Mouse (Mus musculus) left cerebral cortex, postnatal 36 days (tissue): ENCODE results near the gene Gm8909. TPM values are rescaled to one million over a fixed set of nuclear protein-coding genes. Genes with fewer than 3 reads are reported as not detected.
"Not testable (repeated sequence)": the region's sequence is repeated elsewhere in the genome, so short reads cannot be mapped to it uniquely, and the experiment has no call there.

Experiments used
- DNase-seq, 2 experiments: peaks; one replicate each; pipeline ENCODE4 v3.0.0; 2021 to 2022; ENCODE audit warnings: low spot score in 2 of 2, mixed read lengths in 1 of 2
- intact Hi-C: fragments of 180-260 bp; cut with DNase I; formaldehyde crosslinking; loops from one replicate; pipeline ENCODE4 v1.15.1; 2025
- total RNA-seq, 2 experiments: library from RNA; stranded (reverse); gene quantifications; 2 replicates each; pipeline ENCODE4 v1.2.3; 2021

The Gm8909 gene
- not detected for total RNA-seq

DNA sequence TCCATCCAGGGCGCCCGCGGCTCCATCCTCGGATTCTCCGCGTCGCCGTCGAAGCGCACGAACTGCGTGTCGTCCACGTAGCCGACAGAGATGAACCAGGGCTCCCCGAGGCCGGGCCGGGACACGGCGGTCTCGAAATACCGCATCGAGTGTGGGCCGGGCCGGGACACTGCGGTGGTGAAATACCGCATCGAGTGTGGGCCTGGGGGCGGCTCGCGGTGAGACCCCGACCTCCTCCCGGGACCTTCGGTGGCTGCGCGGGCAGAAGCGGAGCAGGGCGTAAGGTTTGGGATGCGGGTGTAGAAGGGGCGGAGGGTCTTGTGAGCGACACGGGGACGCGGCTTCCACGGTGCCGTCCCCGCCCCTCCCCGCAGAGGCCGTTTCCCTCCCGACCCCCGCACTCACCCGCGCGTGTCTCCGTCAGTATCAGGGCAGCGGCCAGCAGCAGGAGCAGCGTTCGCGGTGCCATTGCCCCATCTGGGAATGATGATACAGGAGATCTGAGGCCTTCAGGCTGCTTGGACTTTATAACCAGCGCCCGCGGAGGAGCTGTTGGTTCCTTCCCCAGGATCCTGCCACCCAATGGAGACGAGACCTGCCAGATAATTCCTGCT, at the start of gene Gm8909:
TSS of gene Gm8909 (minus strand) at position 499 of the 614 bp plus-strand sequence.
- intact Hi-C loops, result no loop called here
- no peak for DNase-seq

DNA sequence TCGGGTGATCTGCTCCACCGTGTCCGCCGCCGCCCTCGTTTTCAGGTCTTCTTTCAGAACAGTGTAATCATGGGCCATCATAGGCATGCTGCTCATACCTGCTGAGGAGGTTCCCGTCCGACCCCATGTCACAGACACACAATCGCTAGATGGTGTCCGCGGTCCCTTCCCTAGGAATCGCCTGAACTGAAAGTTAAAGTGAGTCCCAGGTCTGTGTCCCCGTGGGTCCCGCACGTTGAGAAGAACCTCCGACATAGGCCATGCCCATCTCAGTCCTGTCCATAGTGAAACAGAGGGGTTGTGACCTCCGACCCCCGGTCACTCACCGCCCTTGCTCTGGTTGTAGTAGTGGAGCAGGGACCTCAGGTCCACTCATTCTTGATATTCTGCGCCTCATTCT, 47.2 kb upstream of the Gm8909 start:
- intact Hi-C loops, result no loop called here
- DNase-seq, result no peak

GRCm38 (mm10) chr17:36206846-36207245, 38.5 kb upstream of the Gm8909 start:
- DNase-seq, result no peak
- intact Hi-C loops, result no loop called here

GRCm38 (mm10) chr17:36205862-36206261, 37.5 kb upstream of the Gm8909 start:
- DNase-seq, result no peak
- intact Hi-C loops, result no loop called here

DNA sequence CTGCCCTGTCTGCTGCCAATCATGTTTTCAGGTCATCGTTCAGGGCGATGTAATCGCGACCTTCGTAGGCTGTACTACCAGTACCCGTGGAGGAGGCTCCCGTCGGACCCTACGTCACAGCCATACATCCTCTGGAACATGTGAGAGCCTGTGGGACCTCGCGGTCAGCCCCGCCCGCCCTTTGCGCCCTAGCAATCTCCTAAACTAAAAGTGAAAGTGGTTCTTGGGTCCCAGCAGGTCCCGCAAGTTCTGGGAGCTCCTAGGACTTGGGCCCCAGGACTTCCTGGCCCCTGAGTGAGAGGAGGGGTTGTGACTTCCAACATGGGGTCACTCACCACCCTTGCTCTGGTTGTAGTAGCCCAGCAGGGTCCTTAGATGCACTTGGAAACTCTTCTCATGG, 37.1 kb upstream of the Gm8909 start:
- intact Hi-C loops, result no loop called here
- DNase-seq, result no peak

DNA sequence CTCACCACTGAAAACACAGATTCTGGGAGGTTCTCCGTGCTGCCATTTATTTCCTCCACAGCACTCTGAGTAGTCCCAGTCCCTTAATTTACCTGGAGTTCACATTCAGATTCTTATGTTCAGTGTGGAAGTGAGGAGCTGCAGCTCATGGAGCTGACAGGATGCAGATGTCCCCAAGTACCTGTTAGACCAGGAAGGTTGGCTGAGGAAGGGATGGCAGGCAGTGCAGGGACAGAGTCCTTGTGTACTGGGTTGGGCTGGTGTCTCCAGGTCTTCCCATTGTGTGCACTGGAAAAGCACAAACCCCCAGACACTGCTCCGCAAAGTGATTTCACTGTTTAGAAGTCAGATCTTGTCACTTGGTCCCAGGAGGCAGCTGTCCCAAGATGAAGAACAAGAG, 33.5 kb upstream of the Gm8909 start:
- intact Hi-C loops, result no loop called here
- DNase-seq, result no peak

GRCm38 (mm10) chr17:36198317-36198716, 30.0 kb upstream of the Gm8909 start:
- DNase-seq, result no peak
- intact Hi-C loops, result loop anchor here (10.0 kb wide), 2 partner anchors 134 to 204 kb away; no protein-coding TSS in a partner anchor

DNA sequence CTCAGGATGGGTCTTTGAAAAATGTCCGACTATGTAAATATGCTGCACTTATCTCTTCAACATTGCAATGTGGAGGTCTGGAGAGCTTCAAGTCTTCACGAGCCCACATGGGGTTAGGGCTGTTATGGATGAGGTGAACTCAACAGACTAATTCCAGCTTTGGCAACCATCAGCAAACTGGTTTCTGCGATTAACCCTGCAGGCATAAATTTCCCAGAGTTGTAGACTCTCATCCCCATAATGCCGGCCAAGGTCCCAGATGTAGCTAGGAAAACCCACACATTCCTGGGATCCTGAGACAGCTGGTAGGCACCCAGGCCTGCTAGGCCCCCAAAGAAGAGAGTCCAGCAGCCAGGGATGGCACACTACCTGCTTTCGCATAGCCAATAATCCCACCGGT, 26.1 kb upstream of the Gm8909 start:
- intact Hi-C loops, result loop anchor here (10.0 kb wide), 2 partner anchors 130 to 200 kb away; no protein-coding TSS in a partner anchor
- DNase-seq, result no peak

- DNase-seq, result peak; percentile 21 to 30
- intact Hi-C loops, result loop anchor here (10.0 kb wide), 2 partner anchors 129 to 199 kb away; no protein-coding TSS in a partner anchor
Measured at GRCm38 (mm10) chr17:36193546-36194141, 25.3 kb upstream of the Gm8909 start.

DNA sequence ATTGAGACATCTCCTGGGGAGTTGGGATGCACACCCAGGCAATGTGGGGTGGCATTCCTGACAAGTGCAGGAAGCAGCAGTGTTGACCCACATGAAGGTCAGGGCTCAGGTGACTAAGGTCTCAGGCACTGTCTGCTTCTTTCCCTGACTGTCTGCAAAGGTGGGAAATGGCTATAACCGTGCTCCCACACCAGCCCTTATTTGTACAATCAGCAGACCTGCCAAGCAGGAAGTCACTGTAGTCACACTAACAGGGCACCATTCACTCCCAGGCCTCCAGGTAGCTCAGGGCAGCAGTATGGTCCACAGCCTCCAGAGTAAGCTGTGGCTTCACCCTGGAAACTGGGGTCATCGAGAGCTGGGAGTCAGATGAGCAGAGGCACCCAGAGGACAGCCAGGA, 24.0 kb upstream of the Gm8909 start:
- intact Hi-C loops, result loop anchor here (10.0 kb wide), 2 partner anchors 128 to 198 kb away; no protein-coding TSS in a partner anchor
- DNase-seq, result no peak

- intact Hi-C loops, result loop anchor here (10.0 kb wide), 2 partner anchors 125 to 195 kb away; no protein-coding TSS in a partner anchor
- no peak for DNase-seq
Measured at GRCm38 (mm10) chr17:36190169-36190507, 21.8 kb upstream of the Gm8909 start, which contains the start of gene H2-T3. Gene H2-T3 (minus strand): TSS chr17:36190287.

DNA sequence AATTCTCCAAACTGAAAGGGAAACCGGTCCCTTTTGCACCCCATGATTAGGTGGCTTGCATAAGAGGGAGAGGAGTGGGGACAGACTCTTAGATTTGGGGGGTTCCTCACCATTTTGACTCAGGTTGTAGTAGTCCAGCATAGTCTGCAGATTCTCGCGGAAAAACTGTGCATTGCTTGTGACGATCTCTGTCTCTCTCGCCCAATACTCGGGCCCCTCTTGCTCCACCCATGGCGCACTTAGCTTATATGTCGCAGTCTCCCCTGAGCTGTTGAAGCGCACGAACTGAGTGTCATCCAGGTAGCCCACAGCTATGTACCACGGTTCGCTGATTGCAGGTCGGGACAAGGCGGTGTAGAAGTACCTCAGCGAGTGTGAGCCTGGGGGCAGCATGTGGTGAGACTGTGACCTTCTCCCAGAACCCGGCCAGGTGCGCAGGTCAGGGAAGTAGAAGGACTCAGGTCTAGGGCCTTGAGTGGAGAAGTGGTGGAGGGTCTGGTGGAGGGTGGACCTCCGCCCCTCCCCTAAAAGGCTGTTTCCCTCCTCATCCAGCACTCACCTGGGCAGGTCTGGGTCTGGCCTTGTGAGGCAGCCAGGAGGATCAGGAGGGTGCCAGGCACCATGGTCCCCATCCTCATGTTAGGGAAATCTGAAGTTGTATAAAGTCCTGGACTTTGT, 21.3 kb upstream of the Gm8909 start:
- no peak for DNase-seq
- intact Hi-C loops, result loop anchor here (10.0 kb wide), 2 partner anchors 125 to 195 kb away; no protein-coding TSS in a partner anchor

GRCm38 (mm10) chr17:36187540-36187939, 19.2 kb upstream of the Gm8909 start:
- no peak for DNase-seq
- intact Hi-C loops, result no loop called here

DNA sequence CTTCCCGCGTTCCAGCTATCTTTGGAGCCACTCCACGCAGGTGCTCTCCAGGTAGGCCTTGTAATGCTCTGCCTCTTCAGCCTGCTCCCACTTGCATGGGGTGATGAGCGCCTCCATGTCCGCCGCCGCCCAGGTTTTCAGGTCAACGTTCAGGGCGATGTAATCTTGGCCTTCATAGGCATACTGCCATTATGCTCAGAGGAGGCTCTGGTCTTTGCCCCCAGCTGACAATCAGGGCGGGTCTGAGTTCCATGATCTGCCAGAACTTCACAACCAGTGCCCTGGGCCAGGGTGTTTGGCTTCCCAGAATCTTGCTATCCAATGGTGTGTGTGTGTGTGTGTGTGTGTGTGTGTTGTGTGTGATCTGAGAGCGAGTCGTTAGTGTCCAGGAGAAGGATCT, 13.9 kb upstream of the Gm8909 start:
- DNase-seq, result no peak
- intact Hi-C loops, result loop anchor here (2.0 kb wide), 1 partner anchor 25 kb away; no protein-coding TSS in a partner anchor

DNA sequence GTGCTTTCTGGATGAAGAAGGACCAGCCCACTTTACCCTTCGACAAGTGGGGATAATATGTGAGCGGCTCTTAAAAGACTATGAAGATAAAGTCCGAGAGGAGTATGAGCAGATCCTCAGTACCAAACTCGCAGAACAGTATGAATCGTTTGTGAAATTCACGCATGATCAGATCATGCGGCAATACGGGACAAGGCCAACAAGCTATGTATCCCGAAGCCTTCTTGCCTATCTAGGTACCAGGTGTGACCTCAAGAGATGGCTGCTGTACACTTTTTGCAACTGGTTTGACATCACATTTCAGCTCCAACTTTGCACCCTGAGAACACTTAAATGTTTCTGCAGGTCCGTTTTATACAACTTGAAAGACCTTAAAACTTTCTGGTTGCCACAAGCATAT, 11.1 kb upstream of the Gm8909 start:
- intact Hi-C loops, DNase-seq: not testable (repeated sequence)

DNA sequence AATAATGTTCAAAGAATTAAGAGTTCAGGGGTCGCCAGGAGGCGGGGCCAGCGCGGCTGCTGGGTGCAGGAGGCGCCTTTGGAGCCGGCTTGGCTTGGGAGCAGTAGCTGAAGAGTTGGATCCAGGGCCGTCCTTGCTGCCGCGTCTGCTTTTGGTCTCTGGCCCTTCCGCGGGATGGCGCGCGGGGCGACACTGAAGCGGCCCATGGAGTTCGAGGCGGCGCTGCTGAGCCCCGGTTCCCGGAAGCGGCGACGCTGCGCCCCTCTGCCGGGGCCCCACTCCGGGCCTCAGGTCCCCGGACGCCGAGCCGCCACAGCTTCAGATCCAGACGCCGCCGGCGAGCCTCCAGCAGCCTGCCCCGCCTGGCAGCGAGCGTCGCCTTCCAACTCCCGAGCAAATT, 10.6 kb upstream of the Gm8909 start:
- DNase-seq, intact Hi-C loops: not testable (repeated sequence)

GRCm38 (mm10) chr17:36176132-36176531, 7.8 kb upstream of the Gm8909 start:
- intact Hi-C loops, DNase-seq: not testable (repeated sequence)

- intact Hi-C loops, result no loop called here
- no peak for DNase-seq
Measured at GRCm38 (mm10) chr17:36170287-36170814, 2.0 kb upstream of the Gm8909 start.

DNA sequence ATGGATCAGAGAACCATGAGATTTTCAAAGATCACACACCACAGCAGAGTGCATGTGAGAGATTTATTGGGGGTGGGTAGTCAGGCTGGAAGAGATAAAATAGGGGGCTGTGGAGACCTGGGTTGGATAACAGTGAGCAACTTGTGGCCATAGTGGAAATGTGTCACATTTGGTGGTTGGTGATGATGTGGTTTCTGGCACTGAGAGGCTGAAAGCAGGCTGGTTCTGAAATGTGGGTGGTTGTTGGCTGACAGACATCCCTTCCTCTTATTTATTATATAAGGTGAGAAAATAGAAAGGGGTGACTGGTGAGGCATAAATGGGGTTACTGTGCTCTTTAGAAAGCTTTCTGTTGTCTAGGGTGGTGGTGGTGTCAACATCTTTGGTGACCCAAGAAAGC, 1.4 kb upstream of the Gm8909 start:
- intact Hi-C loops, result no loop called here
- DNase-seq, result no peak

GRCm38 (mm10) chr17:36169094-36169493, 757 bp upstream of the Gm8909 start:
- intact Hi-C loops, result not testable (repeated sequence)

More at GRCm38 (mm10) chr17:36169094-36169493, 757 bp upstream of the Gm8909 start:
- DNase-seq, result not testable (repeated sequence)
